Mouse (Mus musculus) cerebellum, postnatal 10 days (tissue): ENCODE measurements around the gene Myocos.
"Not testable (repeated sequence)": the region's sequence is repeated elsewhere in the genome, so short reads cannot be mapped to it uniquely, and the experiment has no call there.

Experiments
- DNase-seq, 2 experiments: peaks; one replicate each; pipeline ENCODE4 v3.0.0; 2021; ENCODE audit warnings: mixed read lengths in 2 of 2

The Myocos gene

DNA sequence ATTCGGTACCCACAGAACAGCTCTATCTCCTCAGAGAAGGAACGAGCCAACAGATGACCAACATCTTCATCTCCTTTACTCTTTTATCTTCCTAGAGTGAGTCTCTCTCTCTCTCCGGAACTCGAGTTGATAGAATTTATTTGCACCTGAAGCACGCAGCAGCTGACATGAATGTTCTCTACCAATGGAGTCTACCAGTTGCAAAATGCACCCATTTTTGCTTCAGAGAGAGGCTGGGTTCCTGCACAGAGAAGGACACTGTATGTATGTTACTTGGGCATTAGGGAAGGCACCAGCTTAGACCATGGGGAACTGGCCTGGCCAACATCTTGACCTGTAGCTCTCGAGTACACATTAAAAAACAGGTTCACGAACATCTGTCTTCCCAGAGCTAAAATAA is at the start of gene Myocos:
Myocos (minus strand) TSS at position 101 of the 400 bp plus-strand sequence.
- DNase-seq, result no peak

DNA sequence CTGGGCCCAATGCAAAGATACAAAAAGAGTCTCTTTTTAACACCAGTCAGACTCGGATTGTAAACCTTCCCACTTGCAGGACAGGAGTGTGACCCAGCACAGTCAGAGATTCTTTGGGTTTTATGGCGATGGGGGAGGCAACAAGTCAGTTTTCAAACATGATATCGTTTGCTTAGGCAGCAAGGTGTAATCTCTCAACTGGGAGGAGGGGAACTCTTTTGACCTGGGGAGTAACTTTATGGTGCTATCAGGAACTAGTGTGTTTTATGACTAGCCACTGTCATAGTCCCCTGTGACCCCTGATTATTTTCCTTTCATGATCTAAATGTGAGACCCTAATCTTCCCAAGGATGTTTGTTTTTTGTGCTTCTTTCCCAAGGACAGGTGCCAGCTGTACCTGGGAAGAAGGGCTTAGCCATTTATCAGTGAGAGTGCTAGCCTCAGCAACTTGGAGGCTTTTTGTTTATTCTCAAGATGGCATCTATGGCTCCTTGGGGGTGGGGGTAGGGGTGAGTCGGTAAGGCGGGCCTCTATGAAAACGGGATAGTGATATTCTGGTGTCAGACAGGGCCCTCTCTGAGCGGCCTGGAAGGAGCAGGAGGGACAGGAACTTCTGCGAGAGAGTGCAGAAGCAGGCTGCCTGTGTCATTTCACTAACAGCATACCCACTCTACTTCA is 42.5 kb upstream of the Myocos start:
- DNase-seq, result no peak

DNA sequence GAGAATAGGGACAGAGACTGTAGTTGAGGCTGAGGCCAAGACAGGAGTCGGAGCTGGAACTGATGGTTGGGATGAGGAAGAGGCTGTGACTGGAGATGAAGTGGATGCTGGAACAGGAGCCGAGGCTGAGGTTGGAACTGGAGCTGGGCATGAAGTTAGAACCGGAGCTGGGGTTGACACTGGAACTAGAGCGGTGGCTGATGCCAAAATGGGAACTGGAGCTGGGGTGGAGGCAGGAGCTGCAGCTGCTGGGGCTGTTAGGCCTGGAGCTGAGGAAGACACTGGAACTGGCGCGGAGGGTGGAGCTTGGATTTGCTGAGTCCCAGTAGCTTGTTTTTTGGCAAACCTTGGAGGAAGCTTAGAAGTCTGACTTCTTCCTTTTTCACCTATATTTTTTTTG is 39.8 kb upstream of the Myocos start:
- no peak for DNase-seq

DNA sequence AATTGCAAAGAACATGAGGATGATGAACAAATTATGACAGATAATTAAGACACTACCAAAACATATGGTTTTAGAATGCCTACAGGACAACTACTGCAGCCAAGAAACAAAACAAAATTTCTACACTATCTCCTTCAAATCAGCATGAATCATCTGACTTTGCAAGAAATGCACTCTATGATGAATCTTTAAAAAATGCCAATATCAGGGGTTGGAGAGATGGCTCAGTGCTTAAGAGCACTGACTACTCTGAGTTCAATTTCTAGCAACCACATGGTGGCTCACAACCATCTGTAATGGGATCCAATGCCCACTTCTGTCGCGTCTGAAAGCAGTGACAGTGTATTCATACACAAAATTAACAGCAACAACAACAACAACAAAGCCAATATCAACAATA is 35.7 kb upstream of the Myocos start:
- no peak for DNase-seq

- DNase-seq, result peak; percentile 19 to 36
Observed at GRCm38 (mm10) chr1:162665486-162666174, 7.6 kb upstream of the Myocos start.

DNA sequence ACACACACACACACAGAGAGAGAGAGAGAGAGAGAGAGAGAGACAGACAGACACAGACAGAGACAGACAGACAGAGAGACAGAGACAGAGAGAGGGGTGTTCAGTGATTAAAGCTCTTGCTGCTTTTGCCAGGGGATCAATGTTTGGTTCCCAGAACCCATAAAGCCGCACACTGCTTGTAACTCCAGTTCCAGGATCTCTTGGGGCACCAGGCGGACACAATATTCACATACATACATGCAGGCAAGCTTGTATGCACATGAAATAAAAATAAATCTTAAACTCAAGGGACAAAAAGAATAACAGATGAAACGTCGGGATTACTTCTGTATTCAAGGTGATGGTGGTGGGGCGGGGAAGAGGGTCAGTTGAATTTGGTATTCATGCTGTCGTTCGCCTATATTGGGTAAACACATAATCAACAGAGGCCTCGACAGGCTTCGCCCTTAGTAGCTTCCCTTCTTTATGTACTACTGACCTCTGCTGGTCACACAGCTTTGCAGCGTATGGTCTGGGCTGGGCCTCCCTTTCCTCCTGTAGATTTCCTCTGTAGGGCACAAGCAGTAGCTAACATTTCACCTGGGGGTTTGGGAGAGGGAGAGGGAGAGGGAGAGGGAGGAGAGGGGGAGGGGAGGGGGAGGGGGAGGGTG is 6.9 kb upstream of the Myocos start:
- DNase-seq, result peak; percentile 91 to 94

DNA sequence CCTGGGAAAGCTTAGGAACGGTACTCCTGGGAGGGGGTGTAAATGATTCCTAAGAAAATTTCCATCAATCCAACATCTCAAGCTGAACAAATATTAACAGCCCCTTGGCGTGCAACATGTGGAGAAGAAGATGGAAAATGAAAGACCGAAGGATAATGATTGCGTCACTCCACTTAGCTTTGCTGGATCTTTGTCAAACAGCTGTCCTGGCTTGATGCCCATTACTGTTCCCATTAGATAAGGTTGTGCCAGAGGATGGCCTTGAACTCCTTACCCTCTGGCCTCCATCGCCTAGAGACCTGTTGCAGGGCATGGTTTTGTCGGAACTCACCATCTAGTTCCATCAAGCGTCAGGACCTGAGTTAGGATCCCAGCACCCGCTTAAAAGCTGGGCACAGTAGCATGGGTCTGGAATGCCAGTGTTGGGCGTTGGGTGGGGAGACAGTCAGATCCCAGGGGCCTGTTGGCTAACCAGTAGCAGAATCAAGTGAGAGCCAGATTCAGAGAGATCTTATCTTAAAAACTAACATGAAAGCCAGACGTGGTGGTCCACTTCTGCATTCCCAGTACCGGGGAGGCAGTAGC is 2.3 kb upstream of the Myocos start:
- no peak for DNase-seq

GRCm38 (mm10) chr1:162648416-162648815 is 9.6 kb downstream of the Myocos start:
- no peak for DNase-seq

- DNase-seq, result peak; percentile 61 to 64
Observed at GRCm38 (mm10) chr1:162646083-162646686, 11.8 kb downstream of the Myocos start.

GRCm38 (mm10) chr1:162643752-162644151 is 14.3 kb downstream of the Myocos start:
- peak; percentile 92 to 96 for DNase-seq

- peak; percentile 71 to 75 for DNase-seq
Observed at GRCm38 (mm10) chr1:162642591-162642990, 15.4 kb downstream of the Myocos start.

GRCm38 (mm10) chr1:162639861-162640260 is 18.2 kb downstream of the Myocos start:
- DNase-seq, result peak; percentile 70 to 72

GRCm38 (mm10) chr1:162639051-162639750 is 18.8 kb downstream of the Myocos start, which contains the start of gene Myoc:
Myoc (plus strand) TSS chr1:162639155.
- peak; percentile 23 to 42 for DNase-seq

DNA sequence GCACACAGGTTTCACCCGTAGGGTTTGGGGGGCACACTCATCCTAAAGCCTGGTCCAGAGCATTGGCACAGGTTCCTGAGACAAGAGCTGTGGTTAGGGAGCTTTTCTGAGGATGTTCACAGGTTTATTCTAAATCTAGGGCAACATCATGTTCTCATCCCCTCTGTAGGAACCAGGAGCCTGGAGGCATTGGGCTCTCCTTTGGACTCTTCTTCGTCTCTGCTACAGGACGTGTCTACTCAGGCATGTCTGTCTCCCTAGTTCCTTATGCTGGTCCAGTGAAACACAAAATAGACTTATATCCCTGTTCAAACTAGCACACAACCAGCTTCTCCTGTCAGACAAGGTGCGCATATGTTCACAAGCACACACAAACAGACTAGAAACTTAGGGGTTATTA is 19.5 kb downstream of the Myocos start:
- DNase-seq, result no peak

- no peak for DNase-seq
Observed at GRCm38 (mm10) chr1:162636516-162636915, 21.5 kb downstream of the Myocos start.

GRCm38 (mm10) chr1:162635291-162635931 is 22.6 kb downstream of the Myocos start:
- peak; percentile 50 to 64 for DNase-seq

DNA sequence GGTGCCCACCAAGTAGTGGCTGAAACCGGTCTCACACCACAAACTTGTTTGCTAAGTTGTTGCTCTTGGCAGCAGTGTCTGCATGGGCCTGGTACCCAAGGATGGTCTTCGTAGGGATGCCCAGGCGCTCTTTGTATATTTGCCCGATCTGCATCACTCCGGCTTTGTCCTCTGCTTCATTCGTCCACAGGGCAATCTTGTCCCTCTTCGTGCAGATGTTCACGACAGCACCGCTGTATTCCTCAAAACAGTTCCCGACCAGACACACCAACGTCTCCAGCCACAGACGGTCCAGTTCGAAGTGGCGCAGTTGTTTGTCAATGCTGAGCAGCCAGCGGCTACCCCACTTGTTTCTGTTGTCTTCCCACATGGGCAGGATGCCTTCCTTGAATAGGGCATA is 29.7 kb downstream of the Myocos start:
- not testable (repeated sequence) for DNase-seq

DNA sequence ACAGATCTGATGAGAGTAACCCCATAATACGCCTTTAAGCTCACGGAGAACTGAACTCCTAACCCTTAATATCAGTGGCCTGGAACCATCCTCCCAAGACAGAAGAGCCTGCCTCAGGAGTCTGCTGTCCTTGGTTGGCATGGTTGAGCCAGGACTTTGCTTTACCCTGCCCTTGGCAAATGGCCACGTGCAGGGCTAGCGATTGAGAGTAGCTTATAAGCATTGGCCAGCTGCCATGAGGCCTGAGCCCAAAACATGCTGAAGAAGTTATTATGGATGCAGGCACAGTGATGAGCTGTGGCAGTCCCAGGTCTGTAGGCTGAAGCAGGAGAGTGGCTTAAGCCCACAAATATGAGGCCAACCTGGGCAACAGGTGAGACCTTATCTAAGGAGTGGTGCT is 30.2 kb downstream of the Myocos start:
- not testable (repeated sequence) for DNase-seq

DNA sequence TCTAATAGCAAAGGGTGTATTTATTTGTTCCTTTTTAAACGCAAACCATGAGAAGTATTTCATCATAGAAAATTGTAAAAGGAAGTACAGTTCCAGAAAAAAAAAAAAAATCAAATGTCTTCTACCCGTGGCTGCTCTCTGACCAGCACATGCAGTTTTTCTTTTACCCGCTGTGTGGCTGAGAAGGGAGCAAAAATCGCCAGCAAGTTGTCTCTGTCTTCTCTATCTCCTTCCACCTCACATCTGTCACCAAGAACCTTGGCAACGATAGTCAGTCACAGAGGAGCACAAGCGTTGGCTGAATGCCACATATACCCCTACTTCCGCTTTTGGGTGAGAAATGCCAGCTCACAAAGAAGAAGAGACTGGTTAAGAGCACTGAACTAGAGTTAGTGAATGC is 32.8 kb downstream of the Myocos start:
- peak in 1 of 2 experiments; percentile 15 for DNase-seq

DNA sequence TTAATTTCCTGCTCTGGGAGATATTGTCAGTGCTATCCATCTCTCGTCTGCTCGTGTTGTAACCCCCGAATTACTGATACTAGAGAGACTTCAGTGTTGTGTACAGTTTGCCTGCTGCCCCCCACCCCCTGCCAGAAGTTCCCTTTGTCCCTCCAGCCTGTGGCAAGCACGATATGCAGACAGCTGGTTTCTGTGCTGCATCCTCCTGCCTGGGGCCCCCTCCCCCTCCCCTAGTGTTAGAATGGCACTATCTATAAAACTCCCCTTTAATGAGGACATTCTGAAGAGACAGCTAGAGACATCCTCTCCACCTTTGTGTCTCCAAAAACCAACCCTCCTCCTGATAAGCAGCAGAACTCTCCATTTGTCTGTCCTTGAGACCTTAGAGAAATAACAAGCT is 34.1 kb downstream of the Myocos start:
- no peak for DNase-seq

GRCm38 (mm10) chr1:162620487-162620886 is 37.5 kb downstream of the Myocos start:
- peak in 1 of 2 experiments; percentile 12 for DNase-seq

DNA sequence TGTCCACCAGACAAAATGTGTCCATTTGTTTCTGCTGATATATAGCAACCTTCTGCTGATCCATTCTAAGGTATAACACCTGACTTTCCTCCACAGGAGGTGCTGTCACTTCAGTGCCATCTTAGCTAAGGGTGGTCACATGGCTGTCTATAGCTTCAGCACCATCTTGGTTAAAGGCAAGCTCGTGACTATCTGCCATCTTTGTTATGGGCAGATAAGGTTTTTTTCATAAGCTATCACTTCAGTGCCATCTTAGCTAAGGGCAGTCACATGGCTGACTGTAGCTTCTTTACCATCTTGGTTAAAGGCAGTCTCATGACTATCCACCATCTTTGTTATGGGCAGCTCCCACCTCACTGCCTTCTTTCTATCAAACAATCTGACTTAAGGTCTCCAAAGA is 42.5 kb downstream of the Myocos start:
- DNase-seq, result peak; percentile 29 to 42
